Mouse (Mus musculus): ENCODE results near the gene R3hcc1l.

GRCm38 (mm10) chr19:42608082-42608481, 89.5 kb downstream of the R3hcc1l start:
- TF ChIP-seq GATA1 (IDR thresholded peaks at IDR 0.05; ENCODE audit: low read length) (no peak), TAL1 (IDR thresholded peaks at IDR 0.05; ENCODE audit: low read length) (no peak)

All from erythroblast, embryonic 14.5 days (primary cell).